Mouse (Mus musculus) heart, embryonic 13.5 days (tissue): ENCODE measurements at regions not wholly inside any gene's neighbourhood (a gene's known extent, or its start where the extent isn't known, plus 50 kb on each side); places are given as distances from the start of the nearest gene placed in this dataset.

Experiments used
- ATAC-seq: fragments of 200-750 bp; cut with Nextera tagmentation; 2 replicates; pipeline ENCODE4 v1.8.0; 2017; ENCODE audit warnings: moderate TSS enrichment; ENCODE audit not compliant: insufficient number of reproducible peaks, low FRiP score, low TSS enrichment; ENCODE audit errors: extremely low read depth
- H3K27ac ChIP-seq: fragments of 300-500 bp; sonication (generic); replicated peaks from 2 replicates; pipeline ENCODE4 v1.5.1; 2015; ENCODE audit warnings: moderate library complexity, mild to moderate bottlenecking, inconsistent platforms
- H3K27me3 ChIP-seq: fragments of 300-500 bp; sonication (generic); replicated peaks from 2 replicates; pipeline ENCODE4 v1.6.1; 2015; ENCODE audit warnings: mild to moderate bottlenecking, inconsistent platforms
- H3K36me3 ChIP-seq: fragments of 300-500 bp; sonication (generic); 2 replicates; pipeline ENCODE4 v1.6.1; 2015; ENCODE audit warnings: mild to moderate bottlenecking, inconsistent platforms
- H3K4me1 ChIP-seq: fragments of 300-500 bp; sonication (generic); 2 replicates; pipeline ENCODE4 v1.6.1; 2015; ENCODE audit warnings: inconsistent platforms
- H3K4me2 ChIP-seq: fragments of 300-500 bp; sonication (generic); 2 replicates; pipeline ENCODE4 v1.6.1; 2015; ENCODE audit warnings: inconsistent platforms, mild to moderate bottlenecking, moderate library complexity
- H3K4me3 ChIP-seq: fragments of 300-500 bp; sonication (generic); 2 replicates; pipeline ENCODE4 v1.5.1; 2015; ENCODE audit warnings: moderate library complexity, mild to moderate bottlenecking, inconsistent platforms
- H3K9ac ChIP-seq: fragments of 300-500 bp; sonication (generic); 2 replicates; pipeline ENCODE4 v1.6.1; 2015; ENCODE audit warnings: inconsistent platforms, mild to moderate bottlenecking, moderate library complexity
- H3K9me3 ChIP-seq: fragments of 300-500 bp; sonication (generic); 2 replicates; pipeline ENCODE4 v1.6.1; 2016; ENCODE audit warnings: inconsistent platforms
- WGBS: fragments of 180-500 bp; shearing (Covaris S2); methylation state at CpG from one replicate; pipeline ENCODE4 v1.1.7; 2015; ENCODE audit warnings: mixed read lengths; 5-methylcytosine and 5-hydroxymethylcytosine counted together

GRCm38 (mm10) chr3:121902246-121902645 is 50.1 kb upstream of the Arhgap29 start:
- Histone ChIP-seq H3K4me1 (peaks cover 25% of the 10 kb centered on the region), H3K4me2 (no peak overlapping the region), H3K4me3 (no peak overlapping the region), H3K27me3 (no peaks in the 10 kb centered on the region), H3K9ac (no peak overlapping the region), H3K9me3 (no peaks in the 10 kb centered on the region), H3K27ac (no peak overlapping the region), H3K36me3 (no peaks in the 10 kb centered on the region)
- no peak for ATAC-seq
- 91% methylated on average over 15 of the region's 15 CpGs for WGBS

DNA sequence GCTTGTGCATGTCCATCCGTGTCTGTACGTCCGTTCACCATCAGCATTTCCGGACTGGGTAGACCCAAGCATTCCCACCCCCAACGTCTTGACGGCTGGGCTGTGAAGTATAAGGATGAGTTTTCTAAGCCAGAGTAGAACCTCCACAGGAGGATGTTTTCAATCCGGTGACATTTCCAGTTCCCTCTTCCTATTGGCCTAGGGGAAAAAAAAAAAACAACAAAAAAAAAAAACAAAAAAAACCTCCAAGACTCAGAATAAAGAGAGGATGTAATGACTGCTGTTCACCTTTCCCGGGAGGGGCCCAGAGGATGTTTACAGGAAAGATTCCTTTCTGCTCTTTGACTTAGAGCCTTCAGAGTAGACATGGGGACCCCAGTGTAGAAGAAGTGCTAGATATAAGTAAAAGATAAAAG is 51.9 kb upstream of the Arhgap29 start:
- Histone ChIP-seq H3K36me3 (no peaks in the 10 kb centered on the region), H3K4me3 (no peak overlapping the region), H3K27me3 (no peaks in the 10 kb centered on the region), H3K9ac (no peak overlapping the region), H3K4me2 (no peak overlapping the region), H3K9me3 (no peaks in the 10 kb centered on the region), H3K27ac (no peak overlapping the region), H3K4me1 (peaks cover 8% of the 10 kb centered on the region; the same call in 1 of the 2 replicates)
- no peak for ATAC-seq
- WGBS = 58% methylated on average over 8 of the region's 8 CpGs

DNA sequence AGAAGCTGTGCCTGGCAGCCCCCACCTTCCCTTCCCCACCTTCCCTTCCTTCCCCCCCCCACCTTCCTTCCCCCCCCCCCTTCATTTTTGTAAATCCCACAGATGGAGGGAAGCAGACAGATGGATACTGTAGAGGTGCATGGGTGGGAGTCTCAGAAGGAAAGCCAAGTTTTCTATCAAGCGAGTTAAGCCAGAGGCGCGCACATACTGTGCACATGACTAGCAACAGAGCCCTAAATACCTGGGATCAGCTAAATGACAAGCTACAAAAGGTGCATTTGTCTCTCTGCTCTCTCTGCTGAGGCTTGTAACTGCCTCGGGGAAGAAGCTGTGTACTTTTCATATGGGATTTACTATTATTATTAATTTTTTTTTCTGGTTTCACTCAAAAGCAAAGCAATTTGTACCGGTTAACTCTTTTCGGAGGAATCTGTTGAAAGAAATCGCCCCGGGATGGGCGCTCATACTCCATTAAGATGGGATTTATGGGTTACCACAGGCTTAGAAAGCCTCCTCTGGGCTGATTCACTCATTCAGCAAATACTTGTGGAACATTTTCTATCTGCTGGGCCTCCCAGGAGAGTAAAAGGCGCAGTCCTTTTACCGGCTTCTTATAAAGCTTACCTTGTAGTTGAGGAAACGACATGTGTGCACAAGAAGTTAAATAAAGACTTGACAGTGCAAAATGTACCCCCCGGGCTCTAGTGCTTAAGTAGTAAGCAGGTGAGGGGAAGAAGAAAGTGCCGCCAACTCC is 54.3 kb upstream of the Arhgap29 start:
- Histone ChIP-seq H3K27ac (no peak overlapping the region), H3K4me1 (0 out of 2 replicates have a peak, but pooled peaks cover 4% of the 10 kb centered on the region), H3K36me3 (no peaks in the 10 kb centered on the region), H3K9ac (no peak overlapping the region), H3K4me3 (no peak overlapping the region), H3K27me3 (no peaks in the 10 kb centered on the region), H3K4me2 (no peak overlapping the region), H3K9me3 (no peaks in the 10 kb centered on the region)
- ATAC-seq = no peak
- WGBS = 82% methylated on average over 14 of the region's 14 CpGs

DNA sequence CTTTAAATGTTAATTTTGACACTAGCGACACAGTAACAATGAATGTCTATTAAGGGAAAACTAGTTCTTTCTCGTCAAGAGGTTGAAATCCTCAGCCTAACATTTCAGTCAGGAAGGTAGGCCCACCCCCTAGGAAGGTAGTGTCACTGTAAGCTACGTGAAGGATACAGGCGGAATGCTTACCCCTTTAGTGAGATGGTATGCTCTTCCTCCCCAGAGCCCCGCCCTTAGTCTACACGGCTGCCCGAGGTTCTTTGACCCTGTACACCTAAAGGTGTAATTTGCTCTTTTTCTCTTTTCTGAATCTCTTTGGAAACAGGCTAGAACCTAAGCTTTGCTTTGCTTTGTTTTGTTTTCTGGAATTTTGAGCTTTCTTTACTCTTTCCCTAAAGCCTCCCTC is 58.7 kb upstream of the Arhgap29 start:
- Histone ChIP-seq H3K4me1 (peaks cover 38% of the 10 kb centered on the region), H3K9me3 (no peaks in the 10 kb centered on the region), H3K27ac (no peak overlapping the region), H3K4me2 (no peak overlapping the region), H3K27me3 (no peaks in the 10 kb centered on the region), H3K36me3 (no peaks in the 10 kb centered on the region), H3K4me3 (no peak overlapping the region), H3K9ac (no peak overlapping the region)
- ATAC-seq = no peak
- 68% methylated on average over 7 of the region's 7 CpGs for WGBS

GRCm38 (mm10) chr3:121892675-121893074 is 59.7 kb upstream of the Arhgap29 start:
- Histone ChIP-seq H3K27ac (no peak overlapping the region), H3K36me3 (no peaks in the 10 kb centered on the region)
- 83% methylated on average over 3 of the region's 3 CpGs for WGBS

GRCm38 (mm10) chr3:121891338-121891737 is 61.0 kb upstream of the Arhgap29 start:
- Histone ChIP-seq H3K27me3 (no peaks in the 10 kb centered on the region), H3K36me3 (no peaks in the 10 kb centered on the region), H3K9me3 (no peaks in the 10 kb centered on the region), H3K4me3 (peak overlapping the region; percentile 42), H3K9ac (peak overlapping the region; percentile 68), H3K4me1 (peaks cover 53% of the 10 kb centered on the region), H3K27ac (peak overlapping the region; percentile 82), H3K4me2 (peak overlapping the region; percentile 67)
- 14% methylated on average over 9 of the region's 9 CpGs for WGBS
- ATAC-seq = no peak

More at GRCm38 (mm10) chr3:121892675-121893074, 59.7 kb upstream of the Arhgap29 start:
- Histone ChIP-seq H3K4me2 (no peak overlapping the region), H3K9me3 (no peaks in the 10 kb centered on the region), H3K4me3 (no peak overlapping the region), H3K9ac (no peak overlapping the region), H3K4me1 (peaks cover 41% of the 10 kb centered on the region), H3K27me3 (no peaks in the 10 kb centered on the region)
- no peak for ATAC-seq

DNA sequence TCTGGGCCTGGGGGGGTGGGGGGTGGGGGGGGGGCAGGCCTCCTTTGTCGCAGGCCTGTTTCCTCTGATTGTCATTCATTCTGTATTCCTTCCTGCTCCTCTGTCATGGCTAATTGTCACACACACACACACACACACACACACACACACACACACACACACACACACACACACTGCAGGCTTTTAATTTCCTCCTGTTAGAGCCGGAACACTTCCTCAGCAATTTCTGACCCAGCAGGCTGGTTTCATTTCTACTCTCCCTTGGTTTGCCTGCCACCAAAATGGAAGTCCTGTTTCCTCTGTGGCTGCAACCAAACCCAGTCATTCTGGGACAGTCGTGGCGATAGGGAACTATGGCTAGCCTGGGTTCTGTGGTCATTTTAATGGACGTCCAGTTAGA is 61.8 kb upstream of the Arhgap29 start:
- Histone ChIP-seq H3K36me3 (no peaks in the 10 kb centered on the region), H3K9ac (peak overlapping the region; percentile 68), H3K4me3 (peak overlapping the region; percentile 42), H3K4me1 (peaks cover 61% of the 10 kb centered on the region), H3K9me3 (no peaks in the 10 kb centered on the region), H3K4me2 (peak overlapping the region; percentile 67), H3K27me3 (no peaks in the 10 kb centered on the region), H3K27ac (peak overlapping the region; percentile 82)
- 22% methylated on average over 5 of the region's 5 CpGs for WGBS
- no peak for ATAC-seq

GRCm38 (mm10) chr3:121886870-121887605 is 65.3 kb upstream of the Arhgap29 start:
- no peak for ATAC-seq

DNA sequence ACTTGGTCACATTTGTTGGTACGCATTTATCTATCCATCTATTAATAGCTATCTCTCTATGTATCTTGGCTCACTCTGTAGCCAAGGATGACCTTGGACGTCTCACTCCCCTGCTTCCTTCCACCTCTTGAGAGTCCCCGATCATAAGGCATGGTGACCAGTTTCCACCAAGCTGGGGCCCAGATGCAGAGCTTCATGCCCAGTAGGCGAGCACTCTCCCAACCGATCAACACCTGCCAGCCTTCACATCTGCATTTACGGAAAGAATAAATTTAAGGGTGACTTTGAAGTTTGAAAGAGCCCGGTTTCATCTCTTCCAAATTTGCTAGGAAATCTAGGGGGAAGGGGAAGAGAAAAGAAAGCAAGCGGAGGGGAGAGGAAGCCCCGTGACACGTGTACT is 66.0 kb upstream of the Arhgap29 start:
- WGBS = 43% methylated on average over 10 of the region's 10 CpGs
- H3K4me2 ChIP-seq = peak overlapping the region; percentile 57
- H3K27ac ChIP-seq = 0 out of 2 replicates have a peak overlapping the region, but pooled peaks have one; percentile 3
- no peaks in the 10 kb centered on the region for H3K9me3 ChIP-seq
- H3K9ac ChIP-seq = no peak overlapping the region
- ATAC-seq = no peak
- peaks cover 48% of the 10 kb centered on the region for H3K4me1 ChIP-seq
- H3K4me3 ChIP-seq = no peak overlapping the region
- no peaks in the 10 kb centered on the region for H3K36me3 ChIP-seq
- no peaks in the 10 kb centered on the region; the same call in 1 of the 2 replicates for H3K27me3 ChIP-seq

More at GRCm38 (mm10) chr3:121886870-121887605, 65.3 kb upstream of the Arhgap29 start:
- Histone ChIP-seq H3K36me3 (no peaks in the 10 kb centered on the region), H3K4me3 (peak overlapping the region; percentile 25), H3K9me3 (no peaks in the 10 kb centered on the region), H3K27ac (no peak overlapping the region), H3K9ac (0 out of 2 replicates have a peak overlapping the region, but pooled peaks have one; percentile 47), H3K4me2 (peak overlapping the region; percentile 57), H3K27me3 (no peaks in the 10 kb centered on the region; the same call in 1 of the 2 replicates), H3K4me1 (peaks cover 54% of the 10 kb centered on the region)
- 25% methylated on average over 15 of the region's 15 CpGs for WGBS

DNA sequence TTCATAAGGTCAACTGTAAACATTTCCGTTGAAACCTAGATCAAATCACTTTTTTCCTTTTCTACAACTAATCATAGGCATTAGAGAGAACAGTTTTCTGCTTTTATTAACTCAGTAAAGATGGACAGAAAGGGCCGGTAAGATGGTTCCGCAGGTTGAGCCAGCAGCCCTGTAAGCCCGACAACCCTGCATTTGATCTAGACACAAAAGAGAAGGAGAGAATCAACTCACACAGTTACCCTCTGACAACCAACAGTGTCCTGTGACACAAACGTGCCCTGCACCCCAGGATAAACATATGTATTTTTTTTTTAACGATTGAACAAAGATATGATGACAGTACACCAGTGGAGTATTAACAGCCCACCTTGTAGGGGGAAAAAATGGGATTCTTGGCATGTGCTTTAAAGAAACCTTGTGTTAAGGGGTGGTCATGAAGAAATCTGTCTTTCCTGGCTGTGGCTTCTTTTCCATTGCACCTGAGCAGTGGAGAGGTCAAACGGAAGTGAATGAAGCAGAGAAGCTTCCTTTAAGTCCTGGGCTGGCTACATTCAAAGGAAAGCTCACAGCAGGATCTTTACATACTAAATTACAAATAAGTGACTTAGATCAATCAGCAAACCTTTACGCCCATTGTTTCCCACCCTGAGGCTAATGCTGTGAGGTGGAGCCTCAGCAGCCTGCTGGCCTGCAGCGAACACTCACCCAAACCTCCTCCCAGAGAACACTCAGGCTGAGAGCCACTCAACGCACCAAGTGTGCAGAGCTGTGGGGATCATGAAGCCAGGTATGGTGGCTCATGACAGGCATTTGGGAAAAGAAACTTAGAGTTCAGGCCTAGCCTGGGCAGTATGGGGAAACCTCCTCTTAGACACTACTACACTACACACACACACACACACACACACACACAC is 66.8 kb upstream of the Arhgap29 start:
- ATAC-seq = no peak
- peak overlapping the region; percentile 3; the same call in 1 of the 2 replicates for H3K9ac ChIP-seq
- no peaks in the 10 kb centered on the region for H3K9me3 ChIP-seq
- WGBS = 28% methylated on average over 10 of the region's 10 CpGs
- peaks cover 40% of the 10 kb centered on the region for H3K4me1 ChIP-seq
- peak overlapping the region; percentile 29 for H3K27ac ChIP-seq
- no peak overlapping the region for H3K4me3 ChIP-seq
- H3K36me3 ChIP-seq = no peaks in the 10 kb centered on the region
- H3K27me3 ChIP-seq = no peaks in the 10 kb centered on the region; the same call in 1 of the 2 replicates
- H3K4me2 ChIP-seq = peak overlapping the region; percentile 44
